Mouse (Mus musculus) forebrain, embryonic 15.5 days (tissue): ENCODE results near the gene Fgfr2. TPM values are rescaled to one million over a fixed set of nuclear protein-coding genes. Genes with fewer than 3 reads are reported as not detected.

Experiments used
- ATAC-seq: fragments of 200-750 bp; cut with Nextera tagmentation; replicated peaks from 2 replicates; pipeline ENCODE4 v1.8.0; 2017; ENCODE audit warnings: mild to moderate bottlenecking, moderate TSS enrichment, moderate library complexity
- H3K27ac ChIP-seq: fragments of 300-500 bp; sonication (generic); replicated peaks from 2 replicates; pipeline ENCODE4 v1.5.1; 2015; ENCODE audit warnings: mild to moderate bottlenecking, inconsistent platforms
- H3K27me3 ChIP-seq: fragments of 300-500 bp; sonication (generic); 2 replicates; pipeline ENCODE4 v1.6.1; 2015; ENCODE audit warnings: inconsistent platforms
- H3K36me3 ChIP-seq: fragments of 300-500 bp; sonication (generic); 2 replicates; pipeline ENCODE4 v1.6.1; 2015; ENCODE audit warnings: mild to moderate bottlenecking, inconsistent platforms
- H3K4me1 ChIP-seq: fragments of 300-500 bp; sonication (generic); 2 replicates; pipeline ENCODE4 v1.6.1; 2015; ENCODE audit warnings: inconsistent platforms
- H3K4me2 ChIP-seq: fragments of 300-500 bp; sonication (generic); replicated peaks from 2 replicates; pipeline ENCODE4 v1.6.1; 2015; ENCODE audit warnings: mild to moderate bottlenecking, inconsistent platforms
- H3K4me3 ChIP-seq: fragments of 300-500 bp; sonication (generic); 2 replicates; pipeline ENCODE4 v1.5.1; 2015; ENCODE audit warnings: mild to moderate bottlenecking, inconsistent platforms
- H3K9ac ChIP-seq: fragments of 300-500 bp; sonication (generic); replicated peaks from 2 replicates; pipeline ENCODE4 v1.6.1; 2015; ENCODE audit warnings: mild to moderate bottlenecking, inconsistent platforms
- H3K9me3 ChIP-seq: fragments of 300-500 bp; sonication (generic); 2 replicates; pipeline ENCODE4 v1.6.1; 2016; ENCODE audit warnings: inconsistent platforms
- WGBS: fragments of 180-500 bp; shearing (Covaris S2); methylation state at CpG from one replicate; pipeline ENCODE4 v1.1.7; 2015; ENCODE audit warnings: mixed read lengths; 5-methylcytosine and 5-hydroxymethylcytosine counted together
- polyA plus RNA-seq: library from polyadenylated mRNA; unstranded; fragments of >200 nt; fragmentation: Nextera tagmentation; extraction: Ambion mirVana; gene quantifications from 2 replicates; pipeline ENCODE4 v1.2.1, GENCODE M21; 2015

The Fgfr2 gene
- polyA plus RNA-seq, 1 experiment from 2014 or later = 48.1 TPM

DNA sequence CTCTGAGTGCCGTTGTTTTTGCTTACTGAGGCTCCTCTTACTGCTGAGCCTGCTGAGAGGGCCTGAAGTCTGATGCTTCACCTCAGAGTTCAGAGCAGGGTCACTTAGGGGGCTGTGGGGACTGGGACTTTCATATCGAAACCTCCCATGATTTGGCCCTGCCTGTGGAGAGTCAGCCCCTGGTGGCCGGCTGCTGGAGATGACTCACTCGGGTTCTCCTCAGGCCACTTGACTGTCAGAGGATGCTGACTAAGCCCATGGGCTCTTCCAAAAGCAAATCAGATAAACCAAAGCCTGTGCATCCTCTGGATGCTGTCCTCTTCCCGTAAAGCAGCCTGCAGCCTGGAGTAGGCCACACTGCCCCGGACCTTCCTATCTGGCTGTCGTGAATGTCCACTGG, 2154.6 kb downstream of the Fgfr2 start:
- Histone ChIP-seq H3K36me3 (no peaks in the 10 kb centered on the region), H3K9me3 (no peaks in the 10 kb centered on the region), H3K4me2 (no peak overlapping the region), H3K9ac (no peak overlapping the region), H3K4me3 (no peak overlapping the region), H3K27me3 (no peaks in the 10 kb centered on the region), H3K27ac (no peak overlapping the region), H3K4me1 (peaks cover 26% of the 10 kb centered on the region)
- no peak for ATAC-seq
- WGBS = 74% methylated on average over 7 of the region's 7 CpGs

DNA sequence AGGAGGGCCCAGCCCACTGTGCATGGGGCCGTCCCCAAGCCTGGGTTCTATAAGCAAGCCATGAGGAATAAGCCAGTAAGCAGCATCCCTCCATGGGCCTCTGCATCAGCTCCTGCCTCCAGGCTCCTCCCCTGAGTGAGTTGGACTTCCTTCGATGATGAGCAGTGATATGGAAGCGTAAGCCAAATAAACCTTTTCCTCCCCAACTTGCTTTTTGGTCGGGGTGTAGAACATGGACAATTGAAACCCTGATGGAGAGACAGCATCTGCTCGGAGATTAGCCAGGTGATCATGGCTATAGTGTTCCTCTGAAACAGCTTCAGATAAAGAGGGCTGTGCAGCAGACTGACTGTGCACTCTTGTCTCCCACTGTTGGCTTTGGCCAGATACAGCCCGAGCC, 2155.2 kb downstream of the Fgfr2 start:
- H3K4me2 ChIP-seq = no peak overlapping the region
- WGBS = 94% methylated on average over 6 of the region's 6 CpGs

DNA sequence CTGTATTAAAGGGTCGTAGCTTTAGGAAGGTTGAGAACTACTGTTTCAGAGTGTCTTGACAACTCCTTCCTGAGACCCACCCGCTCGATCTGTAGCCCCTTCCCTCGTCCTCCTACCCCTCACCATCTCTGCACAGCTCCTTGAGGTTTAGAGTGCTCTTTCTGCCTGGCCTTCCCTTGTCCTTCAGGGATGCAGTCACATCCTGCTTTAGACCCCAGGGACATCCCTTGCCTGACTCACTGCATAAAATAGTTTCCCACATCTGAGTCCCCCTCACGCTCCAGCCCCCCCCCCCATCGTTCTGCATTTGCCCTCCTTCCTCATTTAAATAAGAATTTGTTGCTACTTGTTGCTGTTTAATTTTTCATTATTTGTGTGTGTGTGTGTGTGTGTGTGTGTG, 2156.3 kb downstream of the Fgfr2 start:
- Histone ChIP-seq H3K4me2 (no peak overlapping the region), H3K4me3 (no peak overlapping the region), H3K9me3 (no peaks in the 10 kb centered on the region), H3K27me3 (no peaks in the 10 kb centered on the region), H3K36me3 (no peaks in the 10 kb centered on the region), H3K9ac (no peak overlapping the region), H3K27ac (no peak overlapping the region), H3K4me1 (peaks cover 26% of the 10 kb centered on the region)
- 83% methylated on average over 6 of the region's 6 CpGs for WGBS
- ATAC-seq = no peak

More for the DNA sequence above, 2155.2 kb downstream of the Fgfr2 start:
- no peak overlapping the region for H3K4me3 ChIP-seq
- no peak overlapping the region for H3K27ac ChIP-seq
- ATAC-seq = no peak
- H3K9me3 ChIP-seq = no peaks in the 10 kb centered on the region
- H3K4me1 ChIP-seq = peaks cover 26% of the 10 kb centered on the region
- no peak overlapping the region for H3K9ac ChIP-seq
- no peaks in the 10 kb centered on the region for H3K27me3 ChIP-seq
- H3K36me3 ChIP-seq = no peaks in the 10 kb centered on the region

DNA sequence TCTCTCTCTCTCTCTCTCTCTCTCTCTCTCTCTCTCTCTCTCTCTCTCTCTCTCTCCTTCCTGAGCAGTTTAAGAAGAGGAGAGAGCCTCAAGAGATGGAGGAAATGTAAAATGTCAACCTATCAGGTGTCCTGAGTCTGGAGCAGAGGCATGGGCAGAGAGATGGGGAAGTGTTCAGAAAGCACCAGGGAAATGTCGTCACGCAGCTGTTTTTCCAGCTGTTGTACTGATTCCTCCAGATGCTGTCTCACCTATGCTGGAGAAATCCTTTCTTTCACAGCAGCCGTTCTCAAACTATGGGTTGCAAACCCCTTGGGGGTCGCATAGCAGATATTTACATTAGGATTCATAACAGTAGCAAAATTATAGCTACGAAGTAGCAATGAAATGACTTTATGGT, 2156.7 kb downstream of the Fgfr2 start:
- ATAC-seq = no peak
- 84% methylated on average over 5 of the region's 5 CpGs for WGBS
- no peak overlapping the region for H3K27ac ChIP-seq

DNA sequence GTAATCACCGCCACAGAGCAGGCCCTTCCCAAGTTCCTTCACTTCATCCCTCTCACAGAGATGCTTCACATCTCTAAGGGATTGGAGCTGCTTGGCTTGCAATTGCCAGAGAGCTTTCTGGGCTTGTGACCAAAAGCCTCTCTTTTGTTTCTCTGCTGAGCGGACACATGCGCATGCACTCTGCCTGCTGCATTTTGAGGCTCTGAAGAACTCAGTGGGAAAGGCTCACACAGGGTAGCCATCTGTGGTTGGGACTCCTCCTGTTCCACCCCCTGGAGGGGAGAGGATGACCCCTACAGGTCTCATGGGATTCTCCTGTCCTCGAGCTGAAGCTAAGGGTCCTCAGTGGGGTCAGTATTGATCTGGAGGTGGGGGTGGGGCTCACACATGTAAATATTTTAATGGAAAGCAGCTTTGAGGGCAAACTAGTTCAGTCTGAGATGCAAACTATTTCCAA, 2157.2 kb downstream of the Fgfr2 start:
- H3K36me3 ChIP-seq = no peaks in the 10 kb centered on the region
- peak overlapping the region; percentile 68 for H3K27ac ChIP-seq
- H3K27me3 ChIP-seq = no peaks in the 10 kb centered on the region
- no peak overlapping the region for H3K9ac ChIP-seq
- H3K9me3 ChIP-seq = no peaks in the 10 kb centered on the region
- WGBS = 40% methylated on average over 4 of the region's 4 CpGs
- peaks cover 26% of the 10 kb centered on the region for H3K4me1 ChIP-seq
- no peak overlapping the region for H3K4me3 ChIP-seq
- peak; percentile 76 for ATAC-seq
- no peak overlapping the region for H3K4me2 ChIP-seq

More for the DNA sequence above, 2156.7 kb downstream of the Fgfr2 start:
- H3K4me2 ChIP-seq = no peak overlapping the region
- H3K36me3 ChIP-seq = no peaks in the 10 kb centered on the region
- peaks cover 26% of the 10 kb centered on the region for H3K4me1 ChIP-seq
- no peaks in the 10 kb centered on the region for H3K9me3 ChIP-seq
- no peak overlapping the region for H3K9ac ChIP-seq
- H3K27me3 ChIP-seq = no peaks in the 10 kb centered on the region
- no peak overlapping the region for H3K4me3 ChIP-seq

DNA sequence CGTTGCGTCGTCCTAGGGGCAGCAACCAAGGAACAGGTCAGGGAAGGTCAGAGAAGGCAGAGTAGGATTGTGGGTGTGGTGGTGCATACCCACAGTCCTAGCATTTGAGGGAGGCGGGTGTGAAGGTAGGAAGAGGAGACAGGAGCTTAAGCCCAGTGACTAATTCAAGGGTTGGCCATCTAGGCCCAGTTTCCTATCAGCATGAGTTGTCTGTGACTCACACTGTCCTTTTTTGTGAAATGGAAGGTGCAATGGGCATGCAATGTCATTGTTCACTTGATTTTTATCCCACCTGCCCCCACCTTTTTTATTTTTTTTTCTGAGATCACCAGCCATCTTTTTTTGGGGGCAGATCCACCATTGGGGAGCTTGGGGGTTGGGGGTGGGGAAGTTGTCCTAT, 2157.8 kb downstream of the Fgfr2 start:
- H3K4me3 ChIP-seq = no peak overlapping the region
- peaks cover 26% of the 10 kb centered on the region for H3K4me1 ChIP-seq
- H3K4me2 ChIP-seq = no peak overlapping the region
- no peaks in the 10 kb centered on the region for H3K27me3 ChIP-seq
- WGBS = 93% methylated on average over 4 of the region's 4 CpGs
- peak overlapping the region; percentile 68 for H3K27ac ChIP-seq
- ATAC-seq = no peak
- no peaks in the 10 kb centered on the region for H3K9me3 ChIP-seq
- no peak overlapping the region for H3K9ac ChIP-seq
- no peaks in the 10 kb centered on the region for H3K36me3 ChIP-seq

DNA sequence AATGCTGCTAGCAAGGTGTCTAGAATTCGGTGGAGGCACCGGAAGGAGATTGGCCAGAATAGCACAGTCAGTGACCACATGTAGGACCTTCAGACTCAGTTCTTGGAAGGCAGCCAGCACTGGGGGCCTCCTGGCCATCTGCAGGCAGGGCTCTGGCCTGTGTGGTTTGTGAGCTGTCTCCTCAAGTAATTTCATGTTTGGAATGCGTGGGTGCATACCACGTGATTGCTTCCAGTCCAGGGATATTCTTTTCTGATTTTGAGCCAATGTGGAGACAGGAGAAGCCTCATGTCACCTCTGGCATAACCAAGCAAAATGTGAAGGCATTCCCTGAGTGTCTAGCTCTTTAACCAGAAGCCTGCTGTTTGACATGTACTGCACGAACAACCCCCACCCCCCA, 2158.5 kb downstream of the Fgfr2 start:
- no peak for ATAC-seq
- peaks cover 22% of the 10 kb centered on the region for H3K4me1 ChIP-seq
- no peak overlapping the region for H3K4me3 ChIP-seq
- no peaks in the 10 kb centered on the region for H3K9me3 ChIP-seq
- H3K36me3 ChIP-seq = no peaks in the 10 kb centered on the region
- no peak overlapping the region for H3K4me2 ChIP-seq
- no peak overlapping the region for H3K9ac ChIP-seq
- no peaks in the 10 kb centered on the region for H3K27me3 ChIP-seq
- H3K27ac ChIP-seq = no peak overlapping the region
- 65% methylated on average over 5 of the region's 5 CpGs for WGBS

DNA sequence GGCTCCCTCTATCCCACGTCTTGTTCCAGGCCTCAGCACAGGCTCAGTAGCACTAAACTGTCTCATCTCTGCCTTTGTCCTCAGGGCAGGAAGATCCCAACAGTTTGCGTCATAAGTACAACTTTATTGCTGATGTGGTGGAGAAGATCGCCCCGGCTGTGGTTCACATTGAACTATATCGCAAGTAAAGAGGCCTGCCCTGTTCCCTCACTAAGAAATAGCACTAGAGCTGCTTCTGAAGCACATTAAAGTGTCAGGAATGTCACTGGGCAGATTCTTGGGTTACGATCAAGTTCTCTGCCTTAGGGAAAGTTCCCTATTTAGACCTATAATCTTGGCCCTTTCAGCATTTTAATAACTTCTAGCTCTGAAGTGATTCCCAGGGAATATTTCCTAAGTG, 2161.7 kb downstream of the Fgfr2 start:
- 92% methylated on average over 6 of the region's 6 CpGs for WGBS
- no peak overlapping the region for H3K27ac ChIP-seq
- no peaks in the 10 kb centered on the region for H3K27me3 ChIP-seq
- no peak overlapping the region for H3K9ac ChIP-seq
- no peaks in the 10 kb centered on the region for H3K9me3 ChIP-seq
- no peak overlapping the region for H3K4me2 ChIP-seq
- H3K4me3 ChIP-seq = no peak overlapping the region
- peaks cover 13% of the 10 kb centered on the region for H3K4me1 ChIP-seq
- H3K36me3 ChIP-seq = no peaks in the 10 kb centered on the region
- ATAC-seq = no peak

DNA sequence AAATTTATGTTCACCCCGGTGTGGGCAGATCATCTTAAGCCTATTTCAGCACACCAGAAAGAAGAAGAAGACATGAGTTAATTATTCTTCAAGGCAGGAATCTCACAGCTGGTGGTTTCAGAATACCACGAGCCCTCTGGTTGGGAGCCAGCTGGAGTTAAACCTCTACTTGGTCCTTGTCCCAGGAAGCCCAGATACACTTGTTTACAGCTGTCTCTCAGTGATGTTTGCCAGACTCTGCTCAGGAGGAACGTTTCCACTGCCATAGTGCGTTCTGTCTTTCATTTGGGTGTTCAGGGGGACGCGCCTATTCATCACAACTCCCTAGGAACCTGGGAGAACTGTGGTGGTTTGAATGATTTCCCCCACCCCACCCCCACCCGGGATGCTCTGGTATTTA, 2163.3 kb downstream of the Fgfr2 start:
- Histone ChIP-seq H3K4me2 (no peak overlapping the region), H3K36me3 (no peaks in the 10 kb centered on the region), H3K27me3 (no peaks in the 10 kb centered on the region), H3K9me3 (0 out of 2 replicates have a peak, but pooled peaks cover 4% of the 10 kb centered on the region), H3K9ac (no peak overlapping the region), H3K27ac (no peak overlapping the region), H3K4me1 (no peaks in the 10 kb centered on the region; the same call in 1 of the 2 replicates), H3K4me3 (no peak overlapping the region)
- ATAC-seq = no peak
- WGBS = 46% methylated on average over 7 of the region's 7 CpGs

DNA sequence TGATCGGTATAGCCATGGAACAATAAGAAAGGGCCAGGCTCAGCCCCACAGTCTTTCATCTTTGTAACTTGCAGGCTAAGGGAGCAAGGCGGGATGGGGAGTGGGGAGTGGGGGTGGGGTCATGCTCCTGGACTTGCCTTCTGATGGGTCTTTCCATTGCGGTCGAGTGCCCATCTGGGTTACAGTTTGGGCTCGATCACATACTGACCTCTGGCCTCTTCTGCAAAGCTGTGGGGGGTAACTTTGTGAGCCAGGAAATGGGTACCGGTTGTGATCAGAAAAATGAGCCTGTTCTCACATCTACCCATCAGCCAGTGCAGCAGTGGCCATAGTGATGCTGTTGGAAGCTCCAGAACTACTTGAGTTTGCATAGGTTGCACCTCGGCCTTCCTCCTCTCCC, 2164.6 kb downstream of the Fgfr2 start:
- WGBS = 62% methylated on average over 7 of the region's 7 CpGs
- H3K9me3 ChIP-seq = 0 out of 2 replicates have a peak, but pooled peaks cover 4% of the 10 kb centered on the region
- ATAC-seq = no peak
- no peak overlapping the region for H3K9ac ChIP-seq
- no peaks in the 10 kb centered on the region for H3K4me1 ChIP-seq
- no peak overlapping the region for H3K27ac ChIP-seq
- no peaks in the 10 kb centered on the region for H3K36me3 ChIP-seq
- no peak overlapping the region for H3K4me3 ChIP-seq
- no peaks in the 10 kb centered on the region for H3K27me3 ChIP-seq
- H3K4me2 ChIP-seq = no peak overlapping the region

DNA sequence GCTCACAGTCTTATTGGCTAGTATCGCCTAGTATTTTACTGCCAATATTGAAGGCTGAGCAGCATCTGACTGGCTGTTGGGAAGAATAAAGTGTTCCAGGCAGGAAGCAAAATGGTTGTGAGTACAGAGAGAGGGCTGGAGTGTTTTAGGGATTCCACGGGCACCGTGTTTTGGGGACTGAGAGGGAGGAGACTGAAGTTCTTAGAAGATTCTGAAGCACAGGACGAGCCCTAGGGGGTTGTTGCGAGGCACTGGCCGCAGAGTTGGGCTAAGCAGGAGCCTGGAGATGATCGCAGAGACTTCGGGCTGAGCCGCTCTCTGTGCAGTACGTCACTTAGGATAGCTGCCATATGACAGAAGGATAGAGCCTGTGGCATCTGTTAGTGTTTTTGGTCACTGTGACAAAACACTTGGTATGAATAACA, 2169.0 kb downstream of the Fgfr2 start:
- Histone ChIP-seq H3K4me1 (peaks cover 3% of the 10 kb centered on the region; the same call in 1 of the 2 replicates), H3K36me3 (no peaks in the 10 kb centered on the region), H3K9me3 (0 out of 2 replicates have a peak, but pooled peaks cover 4% of the 10 kb centered on the region), H3K27me3 (no peaks in the 10 kb centered on the region), H3K27ac (peak overlapping the region; percentile 35; the same call in 1 of the 2 replicates), H3K4me3 (no peak overlapping the region), H3K9ac (no peak overlapping the region), H3K4me2 (no peak overlapping the region)
- ATAC-seq = no peak
- 86% methylated on average over 10 of the region's 10 CpGs for WGBS

DNA sequence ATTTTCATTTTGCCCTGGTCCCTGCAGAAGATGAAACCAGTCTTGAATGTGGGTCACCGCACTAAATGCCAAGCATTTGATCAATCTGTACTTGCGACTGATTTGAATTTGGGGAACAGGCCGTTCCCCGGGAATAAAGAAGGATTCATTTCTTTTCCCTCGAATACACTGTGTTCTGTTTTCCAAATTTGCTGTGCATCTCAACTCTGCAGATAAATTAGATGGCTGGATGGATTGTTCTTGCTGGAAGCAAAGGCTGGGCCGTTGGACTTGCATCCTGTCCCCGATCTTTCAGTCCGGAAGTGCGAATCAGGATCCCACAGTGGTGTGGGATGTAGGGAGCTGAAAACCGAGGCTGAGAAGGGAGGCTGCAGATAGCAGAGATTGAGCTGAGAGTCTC, 2169.8 kb downstream of the Fgfr2 start:
- H3K36me3 ChIP-seq = no peaks in the 10 kb centered on the region
- no peak overlapping the region for H3K4me2 ChIP-seq
- 0 out of 2 replicates have a peak, but pooled peaks cover 4% of the 10 kb centered on the region for H3K9me3 ChIP-seq
- H3K27ac ChIP-seq = no peak overlapping the region
- WGBS = 87% methylated on average over 10 of the region's 10 CpGs
- ATAC-seq = no peak
- no peak overlapping the region for H3K4me3 ChIP-seq
- no peaks in the 10 kb centered on the region for H3K27me3 ChIP-seq
- peaks cover 8% of the 10 kb centered on the region for H3K4me1 ChIP-seq
- no peak overlapping the region for H3K9ac ChIP-seq

DNA sequence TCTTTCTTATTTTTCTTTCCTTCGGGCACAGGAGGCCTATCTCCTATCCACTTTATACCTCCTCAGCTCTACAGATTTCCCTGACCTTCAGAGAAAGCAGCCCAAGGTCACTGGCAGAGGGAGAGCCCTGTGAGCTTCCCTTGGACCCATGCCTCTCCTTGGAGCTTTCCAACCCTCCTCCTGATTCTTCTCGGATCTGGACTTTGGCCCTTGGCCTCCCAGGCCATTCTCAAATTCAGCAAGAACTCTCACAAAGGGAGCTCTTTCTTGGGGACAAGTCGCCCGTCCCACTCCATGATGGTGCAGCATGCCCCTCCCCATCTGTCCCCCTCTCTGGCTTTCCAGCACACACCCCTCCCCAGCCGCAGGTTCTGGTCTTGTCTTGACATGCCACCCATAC, 2172.1 kb downstream of the Fgfr2 start:
- 86% methylated on average over 5 of the region's 5 CpGs for WGBS
- no peak for ATAC-seq
- H3K27me3 ChIP-seq = no peaks in the 10 kb centered on the region
- H3K27ac ChIP-seq = no peak overlapping the region
- no peak overlapping the region for H3K9ac ChIP-seq
- H3K4me2 ChIP-seq = no peak overlapping the region
- no peak overlapping the region for H3K4me3 ChIP-seq
- H3K4me1 ChIP-seq = peaks cover 8% of the 10 kb centered on the region
- 0 out of 2 replicates have a peak, but pooled peaks cover 4% of the 10 kb centered on the region for H3K9me3 ChIP-seq
- H3K36me3 ChIP-seq = no peaks in the 10 kb centered on the region
